Mouse (Mus musculus) heart, adult 9 months (tissue): ENCODE measurements around the gene Dscaml1.

ENCODE experiments used
- DNase-seq, 2 experiments: peaks; one replicate each; pipeline ENCODE4 v3.0.0; 2022; ENCODE audit warnings: low spot score in 2 of 2

Dscaml1 gene

GRCm38 (mm10) chr9:45454889-45455610, 28.6 kb downstream of the Dscaml1 start:
- DNase-seq, result no peak

- DNase-seq, result no peak
These were observed 30.8 kb downstream of the Dscaml1 start for GRCm38 (mm10) chr9:45457200-45457599.

GRCm38 (mm10) chr9:45458363-45458762, 31.9 kb downstream of the Dscaml1 start:
- DNase-seq, result no peak

- DNase-seq, result no peak
These were observed 39.1 kb downstream of the Dscaml1 start for GRCm38 (mm10) chr9:45465396-45466019.

GRCm38 (mm10) chr9:45468235-45468634, 41.8 kb downstream of the Dscaml1 start:
- DNase-seq, result no peak

- DNase-seq, result no peak
These were observed 44.5 kb downstream of the Dscaml1 start for GRCm38 (mm10) chr9:45470746-45471471.

GRCm38 (mm10) chr9:45471691-45472090, 45.3 kb downstream of the Dscaml1 start:
- DNase-seq, result no peak

- no peak for DNase-seq
These were observed 48.4 kb downstream of the Dscaml1 start for GRCm38 (mm10) chr9:45474874-45475273.

- DNase-seq, result no peak
These were observed 54.5 kb downstream of the Dscaml1 start for GRCm38 (mm10) chr9:45480936-45481335.

- no peak for DNase-seq
These were observed 60.2 kb downstream of the Dscaml1 start for GRCm38 (mm10) chr9:45486665-45487074.

GRCm38 (mm10) chr9:45487179-45487801, 60.9 kb downstream of the Dscaml1 start:
- no peak for DNase-seq

- no peak for DNase-seq
These were observed 64.5 kb downstream of the Dscaml1 start for GRCm38 (mm10) chr9:45490899-45491298.

- no peak for DNase-seq
These were observed 68.5 kb downstream of the Dscaml1 start for GRCm38 (mm10) chr9:45494889-45495288.

- DNase-seq, result no peak
These were observed 69.9 kb downstream of the Dscaml1 start for GRCm38 (mm10) chr9:45496340-45496739.

- no peak for DNase-seq
These were observed 70.5 kb downstream of the Dscaml1 start for GRCm38 (mm10) chr9:45496944-45497343.

GRCm38 (mm10) chr9:45499267-45499666, 72.8 kb downstream of the Dscaml1 start:
- DNase-seq, result no peak

- no peak for DNase-seq
These were observed 73.7 kb downstream of the Dscaml1 start for GRCm38 (mm10) chr9:45500071-45500595.

- DNase-seq, result no peak
These were observed 75.0 kb downstream of the Dscaml1 start for GRCm38 (mm10) chr9:45501295-45501927.

GRCm38 (mm10) chr9:45501963-45502641, 75.7 kb downstream of the Dscaml1 start:
- DNase-seq, result no peak

- peak in 1 of 2 experiments; percentile 12 for DNase-seq
These were observed 78.5 kb downstream of the Dscaml1 start for GRCm38 (mm10) chr9:45504977-45505376.

GRCm38 (mm10) chr9:45505487-45505939, 79.1 kb downstream of the Dscaml1 start:
- DNase-seq, result peak in 1 of 2 experiments; percentile 5
